Comparison of ENCODE assay signal across 23 mouse cellular contexts in genomic region chr2:69562761-69563160, GRCm38 (mm10). TPM values are rescaled to one million over a fixed set of nuclear protein-coding genes. Genes with fewer than 3 reads are reported as not detected.
"Had no signal": no experiment of that assay in that cellular context is flagged by ENCODE, and none has a peak within 500 bp of the region (broad histone marks: within the 10 kb centered on the region; RNA-seq: fewer than 3 reads in every experiment).

No protein-coding gene starts in this region.

- H3K4me2 ChIP-seq: limb, embryonic 12.5 days; limb, embryonic 15.5 days; lung, embryonic 15.5 days; midbrain, embryonic 12.5 days; midbrain, embryonic 15.5 days; neural tube, embryonic 12.5 days; neural tube, embryonic 15.5 days had no signal

- H3K4me3 ChIP-seq: limb, embryonic 12.5 days; limb, embryonic 15.5 days; lung, embryonic 15.5 days; midbrain, embryonic 12.5 days; midbrain, embryonic 15.5 days; neural tube, embryonic 12.5 days; neural tube, embryonic 15.5 days had no signal

- H3K27me3 ChIP-seq: midbrain, embryonic 12.5 days; midbrain, embryonic 15.5 days; neural tube, embryonic 12.5 days; neural tube, embryonic 15.5 days had no signal

- DNase-seq: kidney, adult 18-20 months; kidney, adult 9 months; kidney, postnatal 25 days; left cerebral cortex, postnatal 4 days; lung, adult 18-20 months; lung, postnatal 10 days; lung, postnatal 36 days; right cerebral cortex, adult 18-20 months; right cerebral cortex, postnatal 14 days; right cerebral cortex, postnatal 4 days; thymus, adult 2 months; thymus, postnatal 14 days had no signal

- H3K27ac ChIP-seq: kidney, postnatal 0 days; limb, embryonic 12.5 days; limb, embryonic 15.5 days; liver, embryonic 14.5 days; lung, embryonic 15.5 days; midbrain, embryonic 12.5 days; midbrain, embryonic 15.5 days; neural tube, embryonic 12.5 days; neural tube, embryonic 15.5 days; stomach, postnatal 0 days had no signal

- H3K36me3 ChIP-seq: limb, embryonic 12.5 days; limb, embryonic 15.5 days; lung, embryonic 15.5 days; midbrain, embryonic 12.5 days; midbrain, embryonic 15.5 days; neural tube, embryonic 12.5 days; neural tube, embryonic 15.5 days had no signal

- H3K9ac ChIP-seq: limb, embryonic 12.5 days; limb, embryonic 15.5 days; liver, embryonic 14.5 days; lung, embryonic 15.5 days; midbrain, embryonic 12.5 days; midbrain, embryonic 15.5 days; neural tube, embryonic 12.5 days; neural tube, embryonic 15.5 days had no signal

- H3K9me3 ChIP-seq: limb, embryonic 12.5 days; limb, embryonic 15.5 days; lung, embryonic 15.5 days; midbrain, embryonic 12.5 days; midbrain, embryonic 15.5 days; neural tube, embryonic 12.5 days; neural tube, embryonic 15.5 days had no signal

- ATAC-seq: intestine, embryonic 16.5 days; midbrain, embryonic 15.5 days had no signal

- H3K4me1 ChIP-seq: limb, embryonic 12.5 days; limb, embryonic 15.5 days; lung, embryonic 15.5 days; midbrain, embryonic 12.5 days; midbrain, embryonic 15.5 days; neural tube, embryonic 15.5 days had no signal

RNA-seq across cellular contexts. Expression of gene Lrp2, which starts 23.1 kb away (rescaled TPM):
- polyA plus RNA-seq: limb, embryonic 12.5 days; limb, embryonic 15.5 days had no signal
